Mouse (Mus musculus) cortical plate, adult 2 months (tissue): ENCODE measurements around the gene Omt2a. TPM values are rescaled to one million over a fixed set of nuclear protein-coding genes. Genes with fewer than 3 reads are reported as not detected.
"Not testable (repeated sequence)": the region's sequence is repeated elsewhere in the genome, so short reads cannot be mapped to it uniquely, and the experiment has no call there.

Experiments used
- H3K27ac ChIP-seq: fragments of 200-500 bp; 2 replicates; pipeline ENCODE4 v1.5.1; 2012; ENCODE audit warnings: low read length, control low read depth, inconsistent platforms; ENCODE audit not compliant: insufficient read depth
- H3K4me1 ChIP-seq: fragments of 200-500 bp; 2 replicates; pipeline ENCODE4 v1.6.1; 2011; ENCODE audit warnings: low read length; ENCODE audit not compliant: control insufficient read depth, insufficient read depth
- H3K4me3 ChIP-seq: fragments of 200-500 bp; 2 replicates; pipeline ENCODE4 v1.5.1; 2011; ENCODE audit warnings: mild to moderate bottlenecking, low read length, control low read depth; ENCODE audit not compliant: insufficient read depth
- polyA plus RNA-seq: library from polyadenylated mRNA; depleted of rRNA; stranded (reverse); fragments of >200 nt; gene quantifications from 2 replicates; pipeline ENCODE4 v1.2.3, GENCODE M21; 2012; rRNA removed

The Omt2a gene
- polyA plus RNA-seq, 1 experiment = not detected

DNA sequence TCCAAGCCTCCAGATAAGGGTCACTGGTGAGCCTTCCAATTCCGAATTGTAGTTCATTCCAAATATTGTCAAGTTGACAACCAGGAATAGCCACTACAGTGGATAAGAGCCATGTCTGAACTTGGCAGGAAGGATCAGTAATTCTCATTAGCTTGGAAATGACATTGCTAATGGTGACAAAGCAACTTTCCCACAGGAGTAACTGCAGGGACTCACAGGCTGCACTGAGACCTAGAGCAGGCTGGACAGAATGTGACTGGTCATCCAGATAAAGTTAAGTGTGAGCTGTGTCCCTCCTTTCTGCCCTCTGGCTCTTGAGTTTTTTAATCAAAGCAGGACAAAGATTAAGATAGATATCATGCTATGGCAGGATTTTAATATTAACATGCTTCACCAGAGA lies 25.5 kb downstream of the Omt2a start:
- H3K27ac ChIP-seq, H3K4me1 ChIP-seq, H3K4me3 ChIP-seq: not testable (repeated sequence)

GRCm38 (mm10) chr9:78282002-78282711 lies 32.4 kb downstream of the Omt2a start:
- not testable (repeated sequence) for H3K4me3 ChIP-seq, H3K4me1 ChIP-seq, H3K27ac ChIP-seq

DNA sequence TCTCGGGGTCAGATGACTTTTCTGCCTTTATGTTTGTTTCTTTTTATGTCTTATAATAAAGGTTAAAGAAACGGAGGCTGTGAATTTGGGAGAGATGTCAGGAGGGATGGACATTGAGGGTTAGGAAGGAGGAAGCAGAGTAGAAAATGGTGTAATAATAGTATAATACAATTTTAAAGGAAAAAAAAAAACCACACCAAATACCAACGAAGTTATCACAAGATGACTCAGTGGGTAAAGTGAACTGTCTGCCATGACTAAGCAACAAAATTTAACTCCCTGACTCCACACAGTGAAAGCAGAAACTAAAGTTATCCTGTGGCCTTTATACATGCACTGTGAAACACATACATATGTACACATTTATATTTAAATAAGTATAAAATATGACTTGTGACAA lies 43.7 kb downstream of the Omt2a start:
- not testable (repeated sequence) for H3K27ac ChIP-seq, H3K4me3 ChIP-seq, H3K4me1 ChIP-seq

Other genes starting within 250 kb of the Omt2a start
- gene Fbxo9, start 205.7 kb downstream of the Omt2a start, polyA plus RNA-seq = 138 and 144 TPM in 2 replicates
- 18.0 and 19.1 TPM in 2 replicates for gene Ick, start 205.6 kb downstream of the Omt2a start, polyA plus RNA-seq
- 85.6 and 92.4 TPM in 2 replicates for gene Gsta4, start 132.0 kb downstream of the Omt2a start, polyA plus RNA-seq
- gene Gsta1, start 84.1 kb downstream of the Omt2a start, polyA plus RNA-seq = not detected in 2 replicates
- gene Gm3776, start 57.7 kb downstream of the Omt2a start, polyA plus RNA-seq = not detected in 2 replicates
- not detected in 2 replicates for gene Gm10639, start 24.9 kb downstream of the Omt2a start, polyA plus RNA-seq
- gene Omt2b, start 12.8 kb upstream of the Omt2a start, polyA plus RNA-seq = not detected in 2 replicates
- 0.28 and 0.44 TPM in 2 replicates for gene Gsta2, start 41.0 kb upstream of the Omt2a start, polyA plus RNA-seq
- gene Dppa5a, start 53.4 kb upstream of the Omt2a start, polyA plus RNA-seq = 0.26 TPM in 1 of 2 replicates, not detected in the other
- 0.06 and 0.08 TPM in 2 replicates for gene Ooep, start 63.9 kb upstream of the Omt2a start, polyA plus RNA-seq
- 0.21 and 0.27 TPM in 2 replicates for gene Ddx43, start 81.0 kb upstream of the Omt2a start, polyA plus RNA-seq
- gene Cgas, start 128.4 kb upstream of the Omt2a start, polyA plus RNA-seq = 0.61 and 0.96 TPM in 2 replicates
- gene Mto1, start 133.4 kb upstream of the Omt2a start, polyA plus RNA-seq = 29.6 and 30.4 TPM in 2 replicates
- 1.0 and 1.1 TPM in 2 replicates for gene Gm17324, start 134.0 kb upstream of the Omt2a start, polyA plus RNA-seq
- gene Eef1a1, start 174.4 kb upstream of the Omt2a start, polyA plus RNA-seq = 3,308 and 3,313 TPM in 2 replicates